Mouse (Mus musculus): ENCODE measurements around the gene Gfi1b. TPM values are rescaled to one million over a fixed set of nuclear protein-coding genes. Genes with fewer than 3 reads are reported as not detected.

Gfi1b gene
- 0.12 TPM in 1 of 2 replicates, not detected in the other for polyA plus RNA-seq (2014; fragmentation: Nextera tagmentation; extraction: Ambion mirVana)

GRCm38 (mm10) chr2:28621664-28622171, at the start of gene Gfi1b:
TSS of gene Gfi1b (minus strand) at chr2:28621982.
- H3K4me2 ChIP-seq (ENCODE audit: low read length) = no peak within 1 kb of the TSS
- no peak within 1 kb of the TSS for H3K4me3 ChIP-seq (ENCODE audit: low read depth, low read length)
- H3K9ac ChIP-seq (ENCODE audit: low read length) = no peak within 1 kb of the TSS
- no peaks in the 10 kb centered on the region for H3K4me1 ChIP-seq (ENCODE audit: control insufficient read depth, insufficient read depth, low read length)
- H3K9me3 ChIP-seq (replicated peaks; ENCODE audit: control insufficient read depth, low read length) = no peaks in the 10 kb centered on the region
- no peak within 1 kb of the TSS for H3K27ac ChIP-seq (ENCODE audit: low read depth, low read length)
- WGBS = 6% methylated on average over 16 of the region's 16 CpGs
- H3K36me3 ChIP-seq (ENCODE audit: control insufficient read depth, insufficient read depth, low read length) = no peaks in the 10 kb centered on the region
- H3K27me3 ChIP-seq (replicated peaks; ENCODE audit: control insufficient read depth, insufficient read depth, low read length) = peaks cover 11% of the 10 kb centered on the region; the same call in 1 of the 2 replicates
- ATAC-seq = no peak
- DNase-seq (ENCODE audit: low spot score) = no peak

DNA sequence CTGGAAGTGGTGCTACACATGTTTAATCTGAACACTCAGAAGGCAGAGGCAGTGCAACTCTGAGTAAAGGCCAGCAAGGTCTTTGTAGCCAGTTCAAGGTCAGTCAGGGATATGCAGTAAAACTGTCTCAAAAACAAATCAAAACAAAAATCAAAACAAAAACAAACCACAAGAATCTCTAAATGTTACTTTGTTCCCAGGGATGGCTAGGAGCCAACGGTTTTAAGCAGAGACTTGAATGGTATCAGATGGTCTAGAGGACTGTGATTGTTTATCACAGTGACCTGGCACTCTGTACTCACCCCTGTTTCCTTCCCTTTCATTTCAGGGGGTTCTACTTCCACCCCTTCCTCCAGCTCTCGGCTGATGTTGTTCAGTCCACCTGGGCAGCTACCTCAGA, 49.7 kb upstream of the Gfi1b start:
- no peaks in the 10 kb centered on the region for H3K4me1 ChIP-seq (ENCODE audit: control insufficient read depth, insufficient read depth, low read length)
- WGBS = 79% methylated on average over 2 of the region's 2 CpGs
- H3K4me2 ChIP-seq (ENCODE audit: low read length) = no peak overlapping the region
- DNase-seq (ENCODE audit: low spot score) = no peak
- no peaks in the 10 kb centered on the region for H3K9me3 ChIP-seq (replicated peaks; ENCODE audit: control insufficient read depth, low read length)
- H3K27ac ChIP-seq (ENCODE audit: low read depth, low read length) = no peak overlapping the region
- no peaks in the 10 kb centered on the region for H3K27me3 ChIP-seq (replicated peaks; ENCODE audit: control insufficient read depth, insufficient read depth, low read length)
- peaks cover 89% of the 10 kb centered on the region for H3K36me3 ChIP-seq (ENCODE audit: control insufficient read depth, insufficient read depth, low read length)
- no peak overlapping the region for H3K9ac ChIP-seq (ENCODE audit: low read length)
- H3K4me3 ChIP-seq (ENCODE audit: low read depth, low read length) = no peak overlapping the region
- no peak for ATAC-seq

GRCm38 (mm10) chr2:28665818-28666217, 44.0 kb upstream of the Gfi1b start:
- no peaks in the 10 kb centered on the region for H3K4me1 ChIP-seq (ENCODE audit: control insufficient read depth, insufficient read depth, low read length)
- DNase-seq (ENCODE audit: low spot score) = no peak
- peaks cover 91% of the 10 kb centered on the region for H3K36me3 ChIP-seq (ENCODE audit: control insufficient read depth, insufficient read depth, low read length)
- H3K27me3 ChIP-seq (replicated peaks; ENCODE audit: control insufficient read depth, insufficient read depth, low read length) = no peaks in the 10 kb centered on the region
- no peak for ATAC-seq
- H3K9ac ChIP-seq (ENCODE audit: low read length) = no peak overlapping the region
- no peaks in the 10 kb centered on the region for H3K9me3 ChIP-seq (replicated peaks; ENCODE audit: control insufficient read depth, low read length)
- WGBS = 95% methylated on average over 3 of the region's 3 CpGs
- no peak overlapping the region for H3K4me2 ChIP-seq (ENCODE audit: low read length)
- H3K27ac ChIP-seq (ENCODE audit: low read depth, low read length) = no peak overlapping the region
- no peak overlapping the region for H3K4me3 ChIP-seq (ENCODE audit: low read depth, low read length)

GRCm38 (mm10) chr2:28662891-28663290, 41.1 kb upstream of the Gfi1b start:
- DNase-seq (ENCODE audit: low spot score) (no peak), ATAC-seq (no peak)
- no peak overlapping the region for H3K4me3 ChIP-seq (ENCODE audit: low read depth, low read length)
- H3K27ac ChIP-seq (ENCODE audit: low read depth, low read length) = no peak overlapping the region
- no peaks in the 10 kb centered on the region for H3K4me1 ChIP-seq (ENCODE audit: control insufficient read depth, insufficient read depth, low read length)
- no peaks in the 10 kb centered on the region for H3K27me3 ChIP-seq (replicated peaks; ENCODE audit: control insufficient read depth, insufficient read depth, low read length)
- no peaks in the 10 kb centered on the region for H3K9me3 ChIP-seq (replicated peaks; ENCODE audit: control insufficient read depth, low read length)
- 93% methylated on average over 3 of the region's 3 CpGs for WGBS
- H3K9ac ChIP-seq (ENCODE audit: low read length) = no peak overlapping the region
- no peak overlapping the region for H3K4me2 ChIP-seq (ENCODE audit: low read length)
- H3K36me3 ChIP-seq (ENCODE audit: control insufficient read depth, insufficient read depth, low read length) = peaks cover 93% of the 10 kb centered on the region

DNA sequence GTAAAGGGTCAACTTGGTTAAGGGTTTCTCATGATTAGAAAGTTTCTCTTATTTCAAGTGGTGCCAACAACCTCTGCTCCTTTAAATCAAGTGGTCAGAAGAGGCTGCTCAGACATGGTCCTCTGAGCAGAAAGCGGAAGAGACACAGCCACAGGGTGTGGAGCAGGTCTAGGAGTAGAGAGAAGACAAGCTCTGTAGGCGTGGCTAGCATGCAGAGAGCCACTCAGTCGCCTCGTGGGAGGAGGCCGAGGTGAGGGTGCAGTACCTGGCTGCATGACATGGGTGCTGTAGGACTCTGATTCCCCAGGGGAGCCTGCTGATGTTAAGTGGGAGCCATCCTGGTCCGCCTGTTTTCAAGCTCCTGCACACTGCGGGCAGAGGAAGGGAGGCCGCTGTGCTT, 34.4 kb upstream of the Gfi1b start:
- DNase-seq (ENCODE audit: low spot score) = no peak
- Histone ChIP-seq H3K27ac (ENCODE audit: low read depth, low read length) (no peak overlapping the region), H3K27me3 (replicated peaks; ENCODE audit: control insufficient read depth, insufficient read depth, low read length) (no peaks in the 10 kb centered on the region), H3K4me3 (ENCODE audit: low read depth, low read length) (no peak overlapping the region), H3K4me1 (ENCODE audit: control insufficient read depth, insufficient read depth, low read length) (no peaks in the 10 kb centered on the region), H3K9me3 (replicated peaks; ENCODE audit: control insufficient read depth, low read length) (no peaks in the 10 kb centered on the region), H3K4me2 (ENCODE audit: low read length) (no peak overlapping the region), H3K36me3 (ENCODE audit: control insufficient read depth, insufficient read depth, low read length) (peaks cover 55% of the 10 kb centered on the region), H3K9ac (ENCODE audit: low read length) (no peak overlapping the region)
- no peak for ATAC-seq
- 75% methylated on average over 8 of the region's 8 CpGs for WGBS

DNA sequence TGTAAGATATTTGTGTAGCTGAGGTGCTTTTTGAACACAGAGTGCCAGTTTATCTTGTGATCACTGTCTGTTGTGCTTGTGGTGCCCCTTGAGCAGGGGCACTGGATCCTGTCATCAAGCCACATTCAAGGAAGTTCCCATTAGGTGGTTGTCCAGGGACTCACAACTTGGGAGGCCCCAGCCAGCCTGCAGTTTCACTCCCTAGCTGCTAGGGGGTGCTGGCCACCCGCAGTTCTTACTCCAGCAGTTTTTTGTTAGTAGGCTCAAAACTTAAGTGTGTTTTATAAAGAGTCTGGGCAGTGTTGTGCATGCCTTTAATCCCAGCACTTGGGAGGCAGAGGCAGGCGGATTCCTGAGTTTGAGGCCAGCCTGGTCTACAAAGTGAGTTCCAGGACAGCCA, 32.5 kb upstream of the Gfi1b start:
- Histone ChIP-seq H3K4me3 (ENCODE audit: low read depth, low read length) (no peak overlapping the region), H3K27ac (ENCODE audit: low read depth, low read length) (no peak overlapping the region), H3K36me3 (ENCODE audit: control insufficient read depth, insufficient read depth, low read length) (peaks cover 37% of the 10 kb centered on the region), H3K4me1 (ENCODE audit: control insufficient read depth, insufficient read depth, low read length) (no peaks in the 10 kb centered on the region), H3K27me3 (replicated peaks; ENCODE audit: control insufficient read depth, insufficient read depth, low read length) (no peaks in the 10 kb centered on the region), H3K9me3 (replicated peaks; ENCODE audit: control insufficient read depth, low read length) (no peaks in the 10 kb centered on the region), H3K4me2 (ENCODE audit: low read length) (no peak overlapping the region), H3K9ac (ENCODE audit: low read length) (no peak overlapping the region)
- 57% methylated on average over 2 of the region's 2 CpGs for WGBS
- ATAC-seq (no peak), DNase-seq (ENCODE audit: low spot score) (peak; percentile 12)

- ATAC-seq (no peak), DNase-seq (ENCODE audit: low spot score) (no peak)
- H3K36me3 ChIP-seq (ENCODE audit: control insufficient read depth, insufficient read depth, low read length) = peaks cover 27% of the 10 kb centered on the region
- no peaks in the 10 kb centered on the region for H3K9me3 ChIP-seq (replicated peaks; ENCODE audit: control insufficient read depth, low read length)
- H3K4me2 ChIP-seq (ENCODE audit: low read length) = no peak overlapping the region
- no peak overlapping the region for H3K4me3 ChIP-seq (ENCODE audit: low read depth, low read length)
- no peaks in the 10 kb centered on the region for H3K27me3 ChIP-seq (replicated peaks; ENCODE audit: control insufficient read depth, insufficient read depth, low read length)
- no peak overlapping the region for H3K9ac ChIP-seq (ENCODE audit: low read length)
- no peak overlapping the region for H3K27ac ChIP-seq (ENCODE audit: low read depth, low read length)
- no peaks in the 10 kb centered on the region for H3K4me1 ChIP-seq (ENCODE audit: control insufficient read depth, insufficient read depth, low read length)
- WGBS = 96% methylated on average over 7 of the region's 7 CpGs
These were observed 31.6 kb upstream of the Gfi1b start for GRCm38 (mm10) chr2:28653351-28653750.

DNA sequence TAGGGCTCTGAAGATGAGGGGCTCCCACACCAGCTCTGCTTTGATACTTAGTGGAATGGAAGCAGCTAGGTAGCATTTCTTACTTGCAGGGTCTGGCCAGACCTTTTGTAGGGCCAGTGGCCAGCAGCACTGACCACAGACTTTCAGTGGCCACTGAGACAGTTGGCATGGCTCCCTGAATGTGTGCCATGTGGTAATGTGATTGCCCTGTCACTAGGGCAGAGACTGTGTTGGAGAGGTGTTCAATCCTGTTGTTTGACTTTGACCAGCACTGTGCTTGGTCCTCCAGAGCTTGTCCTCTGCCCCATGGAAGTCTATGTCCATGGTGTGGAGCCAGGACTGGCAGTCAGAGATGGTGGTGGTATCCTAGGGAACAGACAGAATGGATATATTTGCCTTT, 28.7 kb upstream of the Gfi1b start:
- Histone ChIP-seq H3K27me3 (replicated peaks; ENCODE audit: control insufficient read depth, insufficient read depth, low read length) (no peaks in the 10 kb centered on the region), H3K36me3 (ENCODE audit: control insufficient read depth, insufficient read depth, low read length) (peaks cover 9% of the 10 kb centered on the region; the same call in 1 of the 2 replicates), H3K9me3 (replicated peaks; ENCODE audit: control insufficient read depth, low read length) (no peaks in the 10 kb centered on the region), H3K4me3 (ENCODE audit: low read depth, low read length) (no peak overlapping the region), H3K4me1 (ENCODE audit: control insufficient read depth, insufficient read depth, low read length) (no peaks in the 10 kb centered on the region), H3K9ac (ENCODE audit: low read length) (no peak overlapping the region), H3K4me2 (ENCODE audit: low read length) (no peak overlapping the region), H3K27ac (ENCODE audit: low read depth, low read length) (no peak overlapping the region)
- no peak for ATAC-seq
- DNase-seq (ENCODE audit: low spot score) = no peak

DNA sequence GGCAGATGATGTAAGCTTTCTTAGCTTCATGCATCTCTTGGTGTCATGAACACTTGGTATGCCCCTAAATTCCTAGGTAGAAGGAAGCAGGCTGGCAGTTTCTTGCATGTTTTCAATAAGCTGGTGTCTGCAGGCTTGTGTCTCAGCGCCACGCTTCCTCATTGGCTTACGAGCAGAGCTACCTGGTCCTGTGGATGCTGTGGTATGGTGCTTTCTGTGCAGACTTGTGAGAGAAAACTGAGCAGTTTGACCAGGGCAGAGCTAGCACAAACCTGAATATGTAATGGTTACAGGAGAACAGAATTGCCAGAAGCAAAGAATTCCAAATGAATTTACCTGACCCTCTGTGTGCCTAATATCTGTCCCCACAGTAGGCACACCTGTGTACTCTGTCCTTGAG, 21.3 kb upstream of the Gfi1b start:
- no peak for ATAC-seq
- peaks cover 12% of the 10 kb centered on the region for H3K4me1 ChIP-seq (ENCODE audit: control insufficient read depth, insufficient read depth, low read length)
- H3K9me3 ChIP-seq (replicated peaks; ENCODE audit: control insufficient read depth, low read length) = no peaks in the 10 kb centered on the region
- H3K27me3 ChIP-seq (replicated peaks; ENCODE audit: control insufficient read depth, insufficient read depth, low read length) = no peaks in the 10 kb centered on the region
- no peak for DNase-seq (ENCODE audit: low spot score)
- H3K9ac ChIP-seq (ENCODE audit: low read length) = no peak overlapping the region
- WGBS = 94% methylated on average over 3 of the region's 3 CpGs
- no peak overlapping the region for H3K4me2 ChIP-seq (ENCODE audit: low read length)
- no peak overlapping the region for H3K4me3 ChIP-seq (ENCODE audit: low read depth, low read length)
- no peaks in the 10 kb centered on the region for H3K36me3 ChIP-seq (ENCODE audit: control insufficient read depth, insufficient read depth, low read length)
- H3K27ac ChIP-seq (ENCODE audit: low read depth, low read length) = no peak overlapping the region

All from forebrain, embryonic 14.5 days (tissue).